Mouse (Mus musculus): ENCODE measurements around the gene Ppm1b. TPM values are rescaled to one million over a fixed set of nuclear protein-coding genes. Genes with fewer than 3 reads are reported as not detected.

Ppm1b gene
- polyA plus RNA-seq, 2 experiments, result 31.3 to 40.6 TPM

DNA sequence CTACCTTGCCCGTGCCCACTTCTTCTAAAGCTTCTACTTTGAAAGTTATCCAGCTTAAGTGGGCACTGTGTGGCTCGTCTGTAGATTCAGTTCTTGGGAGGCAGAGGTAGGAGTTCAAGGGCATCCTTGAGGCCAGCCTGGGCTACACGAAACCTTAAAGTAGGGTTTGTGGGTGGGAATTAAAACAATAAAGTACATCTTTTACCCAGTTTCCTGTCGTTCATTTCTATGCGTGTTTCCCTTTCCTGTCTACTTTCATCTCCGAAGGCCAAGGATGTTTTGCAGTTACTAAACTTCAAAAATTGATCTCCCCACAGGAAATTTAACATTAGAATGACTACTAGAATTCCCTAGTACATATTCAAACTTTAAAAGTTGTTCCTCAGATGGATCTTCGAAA is 19.3 kb upstream of the Ppm1b start:
- no peak for ATAC-seq (ENCODE audit: insufficient read depth)
- peaks cover 53 to 64% of the 10 kb centered on the region in 2 experiments for H3K4me1 ChIP-seq (replicated peaks; ENCODE audit: control insufficient read depth in 2 of 2, insufficient read depth in 2 of 2, low read length in 1 of 2)
- 79% methylated on average over 7 of the region's 7 CpGs for WGBS (ENCODE audit: insufficient replicate concordance)

DNA sequence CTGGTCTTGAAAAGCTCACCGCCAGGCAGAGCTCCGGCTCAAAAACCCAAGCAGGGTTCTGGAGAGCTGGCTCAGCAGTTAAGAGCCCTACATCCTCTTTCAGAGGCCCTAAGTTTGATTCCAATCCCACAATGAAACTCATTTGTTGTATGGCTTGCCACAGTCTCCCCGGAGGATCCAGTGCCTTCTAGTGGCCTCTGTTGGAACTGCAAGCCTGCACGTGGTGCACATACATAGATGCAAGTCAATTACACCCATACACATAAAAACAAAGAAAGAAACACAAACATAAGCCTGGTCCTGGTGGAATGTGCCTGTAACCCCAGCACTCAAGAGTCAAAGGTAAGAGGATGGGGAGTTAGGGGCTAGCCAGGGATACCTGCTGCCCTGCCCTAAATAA is 18.3 kb upstream of the Ppm1b start:
- Histone ChIP-seq H3K4me3 (ENCODE audit: insufficient read depth in 1 of 2, low read depth in 2 of 2, low read length in 2 of 2) (no peak overlapping the region), H3K4me2 (ENCODE audit: low read depth) (no peak overlapping the region), H3K27me3 (ENCODE audit: control insufficient read depth, insufficient read depth, low read length) (no peaks in the 10 kb centered on the region), H3K36me3 (replicated peaks; ENCODE audit: control insufficient read depth, insufficient read depth, low read depth) (no peaks in the 10 kb centered on the region), H3K27ac (no peak overlapping the region), H3K9ac (replicated peaks) (no peak overlapping the region), H3K9me3 (ENCODE audit: control insufficient read depth, low read length) (no peaks in the 10 kb centered on the region; the same call in 1 of the 2 replicates), H3K4me1 (replicated peaks; ENCODE audit: control insufficient read depth in 2 of 2, insufficient read depth in 2 of 2, low read length in 1 of 2) (peaks cover 52 to 67% of the 10 kb centered on the region in 2 experiments)
- 90% methylated on average over 4 of the region's 4 CpGs for WGBS (ENCODE audit: insufficient replicate concordance)
- TF ChIP-seq EP300 (IDR thresholded peaks at IDR 0.05; ENCODE audit: low read depth) (no peak), CTCF (IDR thresholded peaks at IDR 0.05; ENCODE audit: low read depth) (peak; percentile 67)
- DNase-seq (ENCODE audit: low read depth in 3 of 3, low spot score in 3 of 3), result no peak
- no peak for ATAC-seq (ENCODE audit: insufficient read depth)

More for the DNA sequence above, 19.3 kb upstream of the Ppm1b start:
- H3K27ac ChIP-seq, result no peak overlapping the region
- H3K9me3 ChIP-seq (ENCODE audit: control insufficient read depth, low read length), result peaks cover 1% of the 10 kb centered on the region
- no peaks in the 10 kb centered on the region for H3K36me3 ChIP-seq (replicated peaks; ENCODE audit: control insufficient read depth, insufficient read depth, low read depth)
- no peak overlapping the region for H3K4me3 ChIP-seq (ENCODE audit: insufficient read depth in 1 of 2, low read depth in 2 of 2, low read length in 2 of 2)
- no peak for DNase-seq (ENCODE audit: low read depth in 3 of 3, low spot score in 3 of 3)
- H3K27me3 ChIP-seq (ENCODE audit: control insufficient read depth, insufficient read depth, low read length), result no peaks in the 10 kb centered on the region
- H3K9ac ChIP-seq (replicated peaks), result no peak overlapping the region
- no peak overlapping the region for H3K4me2 ChIP-seq (ENCODE audit: low read depth)
- no peak for TF ChIP-seq EP300 (IDR thresholded peaks at IDR 0.05; ENCODE audit: low read depth)
- no peak for TF ChIP-seq CTCF (IDR thresholded peaks at IDR 0.05; ENCODE audit: low read depth)

GRCm38 (mm10) chr17:84940017-84940731 is 16.4 kb upstream of the Ppm1b start:
- Histone ChIP-seq H3K36me3 (replicated peaks; ENCODE audit: control insufficient read depth, insufficient read depth, low read depth) (no peaks in the 10 kb centered on the region), H3K27me3 (ENCODE audit: control insufficient read depth, insufficient read depth, low read length) (no peaks in the 10 kb centered on the region), H3K4me1 (replicated peaks; ENCODE audit: control insufficient read depth in 2 of 2, insufficient read depth in 2 of 2, low read length in 1 of 2) (peaks cover 34 to 50% of the 10 kb centered on the region in 2 experiments), H3K27ac (peak overlapping the region; percentile 3), H3K4me2 (ENCODE audit: low read depth) (no peak overlapping the region), H3K9me3 (ENCODE audit: control insufficient read depth, low read length) (no peaks in the 10 kb centered on the region; the same call in 1 of the 2 replicates), H3K9ac (replicated peaks) (0 out of 2 replicates have a peak overlapping the region, but pooled peaks have one; percentile 6), H3K4me3 (ENCODE audit: insufficient read depth in 1 of 2, low read depth in 2 of 2, low read length in 2 of 2) (no peak overlapping the region)
- DNase-seq (ENCODE audit: low read depth in 3 of 3, low spot score in 3 of 3), result no peak
- TF ChIP-seq CTCF (IDR thresholded peaks at IDR 0.05; ENCODE audit: low read depth), result no peak
- no peak for TF ChIP-seq EP300 (IDR thresholded peaks at IDR 0.05; ENCODE audit: low read depth)
- ATAC-seq (ENCODE audit: insufficient read depth), result no peak
- 26% methylated on average over 9 of the region's 9 CpGs for WGBS (ENCODE audit: insufficient replicate concordance)

- 59% methylated on average over 13 of the region's 13 CpGs for WGBS (ENCODE audit: insufficient replicate concordance)
- no peaks in the 10 kb centered on the region; the same call in 1 of the 2 replicates for H3K9me3 ChIP-seq (ENCODE audit: control insufficient read depth, low read length)
- no peak overlapping the region for H3K4me3 ChIP-seq (ENCODE audit: insufficient read depth in 1 of 2, low read depth in 2 of 2, low read length in 2 of 2)
- H3K36me3 ChIP-seq (replicated peaks; ENCODE audit: control insufficient read depth, insufficient read depth, low read depth), result no peaks in the 10 kb centered on the region
- H3K4me2 ChIP-seq (ENCODE audit: low read depth), result no peak overlapping the region
- peak overlapping the region; percentile 86 for H3K27ac ChIP-seq
- DNase-seq (ENCODE audit: low read depth in 3 of 3, low spot score in 3 of 3), result no peak
- no peaks in the 10 kb centered on the region for H3K27me3 ChIP-seq (ENCODE audit: control insufficient read depth, insufficient read depth, low read length)
- TF ChIP-seq EP300 (IDR thresholded peaks at IDR 0.05; ENCODE audit: low read depth) (peak; percentile 64), CTCF (IDR thresholded peaks at IDR 0.05; ENCODE audit: low read depth) (no peak)
- H3K4me1 ChIP-seq (replicated peaks; ENCODE audit: control insufficient read depth in 2 of 2, insufficient read depth in 2 of 2, low read length in 1 of 2), result peaks cover 27 to 38% of the 10 kb centered on the region in 2 experiments
- peak overlapping the region; percentile 23; the same call in 1 of the 2 replicates for H3K9ac ChIP-seq (replicated peaks)
- peak; percentile 29; the same call in 1 of the 2 replicates for ATAC-seq (ENCODE audit: insufficient read depth)
Observed at GRCm38 (mm10) chr17:84941291-84941868, 15.2 kb upstream of the Ppm1b start.

Data from liver, embryonic 14.5 days (tissue).